Mouse (Mus musculus) R1 (cell line): ENCODE results near the gene Oit1.

Experiments used
- DNase-seq: peaks from one replicate; pipeline ENCODE4 v3.0.0-alpha.2; 2018; ENCODE audit warnings: low read depth, low spot score

Gene Oit1

GRCm38 (mm10) chr14:8335947-8336346 lies 42.6 kb downstream of the Oit1 start:
- DNase-seq: no peak

- DNase-seq: no peak
These were observed 44.0 kb downstream of the Oit1 start for GRCm38 (mm10) chr14:8334511-8334910.

GRCm38 (mm10) chr14:8332314-8333252 lies 46.0 kb downstream of the Oit1 start:
- DNase-seq: no peak

GRCm38 (mm10) chr14:8331307-8331905 lies 47.1 kb downstream of the Oit1 start:
- no peak for DNase-seq

- DNase-seq: no peak
These were observed 48.2 kb downstream of the Oit1 start for GRCm38 (mm10) chr14:8330390-8330789.

GRCm38 (mm10) chr14:8329552-8329951 lies 49.0 kb downstream of the Oit1 start:
- peak; percentile 42 for DNase-seq

- no peak for DNase-seq
These were observed 51.2 kb downstream of the Oit1 start for GRCm38 (mm10) chr14:8327371-8327770.

GRCm38 (mm10) chr14:8326961-8327360 lies 51.6 kb downstream of the Oit1 start:
- no peak for DNase-seq

GRCm38 (mm10) chr14:8325746-8326145 lies 52.8 kb downstream of the Oit1 start:
- no peak for DNase-seq

- no peak for DNase-seq
These were observed 58.0 kb downstream of the Oit1 start for GRCm38 (mm10) chr14:8320528-8320927.

- no peak for DNase-seq
These were observed 61.1 kb downstream of the Oit1 start, which contains the start of gene Fam107a for GRCm38 (mm10) chr14:8317194-8318097. Fam107a (minus strand) TSS chr14:8318023.

- peak; percentile 68 for DNase-seq
These were observed 62.0 kb downstream of the Oit1 start for GRCm38 (mm10) chr14:8316366-8317193.

- DNase-seq: no peak
These were observed 63.4 kb downstream of the Oit1 start for GRCm38 (mm10) chr14:8315169-8315568.

GRCm38 (mm10) chr14:8314536-8314935 lies 64.0 kb downstream of the Oit1 start:
- DNase-seq: peak; percentile 64

- DNase-seq: no peak
These were observed 64.7 kb downstream of the Oit1 start for GRCm38 (mm10) chr14:8313877-8314276.

- no peak for DNase-seq
These were observed 68.9 kb downstream of the Oit1 start for GRCm38 (mm10) chr14:8309621-8310141.

- DNase-seq: no peak
These were observed 69.9 kb downstream of the Oit1 start for GRCm38 (mm10) chr14:8308650-8309049.

GRCm38 (mm10) chr14:8306884-8307283 lies 71.7 kb downstream of the Oit1 start:
- DNase-seq: no peak

- DNase-seq: no peak
These were observed 73.5 kb downstream of the Oit1 start for GRCm38 (mm10) chr14:8305014-8305413.

- no peak for DNase-seq
These were observed 74.5 kb downstream of the Oit1 start for GRCm38 (mm10) chr14:8304082-8304481.

- no peak for DNase-seq
These were observed 75.9 kb downstream of the Oit1 start for GRCm38 (mm10) chr14:8302687-8303086.
